Mouse (Mus musculus): ENCODE data around the gene Syngr4. TPM values are rescaled to one million over a fixed set of nuclear protein-coding genes. Genes with fewer than 3 reads are reported as not detected.

Syngr4 gene
- polyA plus RNA-seq, 1 experiment from 2014 or later = 0.72 TPM

GRCm38 (mm10) chr7:45921950-45922600 lies 25.6 kb upstream of the Syngr4 start:
- H3K4me1 ChIP-seq (replicated peaks; ENCODE audit: control insufficient read depth, insufficient read depth, low read length) = peaks cover 8% of the 10 kb centered on the region; the same call in 1 of the 2 replicates
- H3K9ac ChIP-seq (ENCODE audit: low read depth, low read length) = no peak overlapping the region
- H3K9me3 ChIP-seq (ENCODE audit: control insufficient read depth) = no peaks in the 10 kb centered on the region
- H3K4me2 ChIP-seq (replicated peaks; ENCODE audit: low read depth) = no peak overlapping the region; the same call in 1 of the 2 replicates
- peaks cover 5% of the 10 kb centered on the region; the same call in 1 of the 2 replicates for H3K36me3 ChIP-seq (ENCODE audit: control insufficient read depth, insufficient read depth)
- ATAC-seq = no peak
- no peaks in the 10 kb centered on the region for H3K27me3 ChIP-seq (replicated peaks; ENCODE audit: control insufficient read depth, insufficient read depth, low read length)
- peak overlapping the region; percentile 85 for H3K27ac ChIP-seq (ENCODE audit: low read depth, low read length)
- no peak overlapping the region for H3K4me3 ChIP-seq (ENCODE audit: low read depth, low read length)
- WGBS = 81% methylated on average over 12 of the region's 12 CpGs
- TF ChIP-seq CTCF (IDR thresholded peaks at IDR 0.05; ENCODE audit: low read depth) = no peak

DNA sequence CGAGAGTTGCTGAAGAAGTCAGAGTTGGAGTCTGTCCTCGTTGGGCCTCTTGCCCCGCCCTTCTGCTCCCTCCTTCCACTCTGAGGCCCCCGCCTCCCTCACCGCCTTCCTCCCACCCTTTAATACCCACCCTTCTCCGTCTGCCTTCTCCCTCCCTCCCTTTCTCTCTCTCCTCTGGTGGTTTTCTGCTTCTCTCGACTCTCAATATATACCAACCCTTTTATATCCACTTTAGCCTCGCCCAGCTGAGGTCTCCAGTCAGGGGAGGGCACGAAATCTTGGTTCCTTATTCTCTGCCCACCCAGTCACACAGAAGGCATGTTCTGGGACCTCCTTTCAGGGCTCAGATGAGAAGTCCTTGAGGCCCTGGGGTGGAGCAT lies 24.7 kb upstream of the Syngr4 start, which contains the start of gene Emp3:
Emp3 (minus strand) TSS at position 163 of the 380 bp plus-strand sequence.
- WGBS = 11% methylated on average over 9 of the region's 9 CpGs
- ATAC-seq = no peak
- peaks cover 8% of the 10 kb centered on the region; the same call in 1 of the 2 replicates for H3K4me1 ChIP-seq (replicated peaks; ENCODE audit: control insufficient read depth, insufficient read depth, low read length)

GRCm38 (mm10) chr7:45920583-45921241 lies 24.2 kb upstream of the Syngr4 start:
- ATAC-seq = no peak
- peak overlapping the region; percentile 46 for H3K4me3 ChIP-seq (ENCODE audit: low read depth, low read length)
- WGBS = 28% methylated on average over 9 of the region's 9 CpGs
- peak overlapping the region; percentile 79 for H3K27ac ChIP-seq (ENCODE audit: low read depth, low read length)
- no peak for TF ChIP-seq CTCF (IDR thresholded peaks at IDR 0.05; ENCODE audit: low read depth)
- peaks cover 8% of the 10 kb centered on the region; the same call in 1 of the 2 replicates for H3K4me1 ChIP-seq (replicated peaks; ENCODE audit: control insufficient read depth, insufficient read depth, low read length)
- peak overlapping the region; percentile 51; the same call in 1 of the 2 replicates for H3K9ac ChIP-seq (ENCODE audit: low read depth, low read length)
- H3K27me3 ChIP-seq (replicated peaks; ENCODE audit: control insufficient read depth, insufficient read depth, low read length) = no peaks in the 10 kb centered on the region
- no peaks in the 10 kb centered on the region for H3K9me3 ChIP-seq (ENCODE audit: control insufficient read depth)
- H3K36me3 ChIP-seq (ENCODE audit: control insufficient read depth, insufficient read depth) = peaks cover 12% of the 10 kb centered on the region; the same call in 1 of the 2 replicates
- peak overlapping the region; percentile 57 for H3K4me2 ChIP-seq (replicated peaks; ENCODE audit: low read depth)

More for the DNA sequence above, 24.7 kb upstream of the Syngr4 start, which contains the start of gene Emp3:
- Histone ChIP-seq H3K27me3 (replicated peaks; ENCODE audit: control insufficient read depth, insufficient read depth, low read length) (no peaks in the 10 kb centered on the region), H3K36me3 (ENCODE audit: control insufficient read depth, insufficient read depth) (peaks cover 7% of the 10 kb centered on the region; the same call in 1 of the 2 replicates), H3K9ac (ENCODE audit: low read depth, low read length) (peak within 1 kb of the TSS; percentile 51; the same call in 1 of the 2 replicates), H3K4me3 (ENCODE audit: low read depth, low read length) (peak within 1 kb of the TSS; percentile 46), H3K27ac (ENCODE audit: low read depth, low read length) (peak within 1 kb of the TSS; percentile 85), H3K4me2 (replicated peaks; ENCODE audit: low read depth) (peak within 1 kb of the TSS; percentile 57), H3K9me3 (ENCODE audit: control insufficient read depth) (no peaks in the 10 kb centered on the region)
- TF ChIP-seq CTCF (IDR thresholded peaks at IDR 0.05; ENCODE audit: low read depth) = no peak

DNA sequence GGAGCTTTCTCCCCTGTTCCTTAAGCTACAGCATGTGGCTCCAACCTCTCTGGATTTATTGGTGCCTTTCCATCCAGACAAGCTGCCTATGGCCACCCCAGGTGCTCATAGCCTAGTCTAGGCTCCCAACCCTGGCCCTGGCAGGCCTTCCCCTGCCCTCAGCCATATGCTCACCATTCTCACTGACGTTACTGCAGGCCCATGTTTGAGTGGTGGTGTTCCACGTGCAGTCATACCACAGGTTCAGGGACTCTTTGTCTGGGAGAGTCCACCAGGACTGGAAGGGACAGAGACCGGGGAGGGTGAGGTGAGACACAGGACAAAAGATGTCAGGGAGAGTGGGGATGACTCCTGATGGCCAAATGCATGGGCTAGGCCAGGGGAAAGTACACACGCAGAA lies 23.2 kb upstream of the Syngr4 start:
- H3K9ac ChIP-seq (ENCODE audit: low read depth, low read length) = no peak overlapping the region
- H3K4me2 ChIP-seq (replicated peaks; ENCODE audit: low read depth) = peak overlapping the region; percentile 57
- H3K9me3 ChIP-seq (ENCODE audit: control insufficient read depth) = no peaks in the 10 kb centered on the region
- no peaks in the 10 kb centered on the region for H3K27me3 ChIP-seq (replicated peaks; ENCODE audit: control insufficient read depth, insufficient read depth, low read length)
- TF ChIP-seq CTCF (IDR thresholded peaks at IDR 0.05; ENCODE audit: low read depth) = no peak
- WGBS = 64% methylated on average over 4 of the region's 4 CpGs
- H3K36me3 ChIP-seq (ENCODE audit: control insufficient read depth, insufficient read depth) = peaks cover 12% of the 10 kb centered on the region; the same call in 1 of the 2 replicates
- 0 out of 2 replicates have a peak overlapping the region, but pooled peaks have one; percentile 46 for H3K4me3 ChIP-seq (ENCODE audit: low read depth, low read length)
- peaks cover 8% of the 10 kb centered on the region; the same call in 1 of the 2 replicates for H3K4me1 ChIP-seq (replicated peaks; ENCODE audit: control insufficient read depth, insufficient read depth, low read length)
- H3K27ac ChIP-seq (ENCODE audit: low read depth, low read length) = no peak overlapping the region
- ATAC-seq = no peak

GRCm38 (mm10) chr7:45919083-45919671 lies 22.7 kb upstream of the Syngr4 start:
- Histone ChIP-seq H3K4me2 (replicated peaks; ENCODE audit: low read depth) (peak overlapping the region; percentile 6; the same call in 1 of the 2 replicates), H3K4me1 (replicated peaks; ENCODE audit: control insufficient read depth, insufficient read depth, low read length) (peaks cover 8% of the 10 kb centered on the region; the same call in 1 of the 2 replicates), H3K9me3 (ENCODE audit: control insufficient read depth) (no peaks in the 10 kb centered on the region), H3K27me3 (replicated peaks; ENCODE audit: control insufficient read depth, insufficient read depth, low read length) (no peaks in the 10 kb centered on the region), H3K36me3 (ENCODE audit: control insufficient read depth, insufficient read depth) (peaks cover 12% of the 10 kb centered on the region; the same call in 1 of the 2 replicates), H3K27ac (ENCODE audit: low read depth, low read length) (no peak overlapping the region), H3K9ac (ENCODE audit: low read depth, low read length) (no peak overlapping the region), H3K4me3 (ENCODE audit: low read depth, low read length) (no peak overlapping the region)
- TF ChIP-seq CTCF (IDR thresholded peaks at IDR 0.05; ENCODE audit: low read depth) = peak; percentile 66
- no peak for ATAC-seq
- WGBS = 76% methylated on average over 14 of the region's 14 CpGs

- 88% methylated on average over 15 of the region's 15 CpGs for WGBS
- Histone ChIP-seq H3K9me3 (ENCODE audit: control insufficient read depth) (no peaks in the 10 kb centered on the region), H3K4me3 (ENCODE audit: low read depth, low read length) (no peak overlapping the region), H3K4me2 (replicated peaks; ENCODE audit: low read depth) (no peak overlapping the region), H3K27ac (ENCODE audit: low read depth, low read length) (no peak overlapping the region), H3K4me1 (replicated peaks; ENCODE audit: control insufficient read depth, insufficient read depth, low read length) (peaks cover 8% of the 10 kb centered on the region; the same call in 1 of the 2 replicates), H3K9ac (ENCODE audit: low read depth, low read length) (no peak overlapping the region), H3K36me3 (ENCODE audit: control insufficient read depth, insufficient read depth) (peaks cover 19% of the 10 kb centered on the region), H3K27me3 (replicated peaks; ENCODE audit: control insufficient read depth, insufficient read depth, low read length) (no peaks in the 10 kb centered on the region)
- no peak for TF ChIP-seq CTCF (IDR thresholded peaks at IDR 0.05; ENCODE audit: low read depth)
- no peak for ATAC-seq
These were observed 21.4 kb upstream of the Syngr4 start for GRCm38 (mm10) chr7:45917926-45918325.
